Mouse (Mus musculus) ovary, postnatal 36 days (tissue): ENCODE measurements around the gene Anks1.
"Not testable (repeated sequence)": the region's sequence is repeated elsewhere in the genome, so short reads cannot be mapped to it uniquely, and the experiment has no call there.

Experiments
- DNase-seq: peaks from one replicate; pipeline ENCODE4 v3.0.0; 2022; ENCODE audit warnings: low spot score, mixed read lengths

Anks1 gene

DNA sequence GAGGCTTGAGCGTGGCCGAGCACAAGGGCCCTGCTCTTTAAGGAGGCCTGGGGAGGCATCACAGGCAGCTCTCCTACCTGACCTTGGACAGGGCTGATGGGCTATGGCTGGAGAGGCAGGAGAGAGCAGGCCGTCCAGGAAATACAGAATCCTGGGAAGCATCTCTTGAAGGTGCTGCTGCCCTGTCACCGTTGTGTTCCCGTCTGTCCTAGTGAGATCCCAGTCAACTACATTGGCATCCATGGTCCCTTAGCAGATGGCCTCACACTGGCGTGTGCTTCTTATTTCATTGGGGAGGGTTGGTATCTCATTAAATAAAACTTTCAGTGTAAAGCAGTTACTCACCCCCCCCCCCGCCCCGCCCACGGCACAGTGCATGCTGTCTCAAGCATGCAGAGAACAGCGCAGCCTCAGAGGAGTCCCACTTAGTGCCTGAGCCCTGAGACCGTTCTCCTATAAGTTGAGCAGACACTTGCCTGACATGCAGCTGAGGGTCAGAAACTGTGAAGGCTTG lies 57.5 kb downstream of the Anks1 start:
- DNase-seq = no peak

GRCm38 (mm10) chr17:27967529-27967928 lies 58.4 kb downstream of the Anks1 start:
- DNase-seq = no peak

DNA sequence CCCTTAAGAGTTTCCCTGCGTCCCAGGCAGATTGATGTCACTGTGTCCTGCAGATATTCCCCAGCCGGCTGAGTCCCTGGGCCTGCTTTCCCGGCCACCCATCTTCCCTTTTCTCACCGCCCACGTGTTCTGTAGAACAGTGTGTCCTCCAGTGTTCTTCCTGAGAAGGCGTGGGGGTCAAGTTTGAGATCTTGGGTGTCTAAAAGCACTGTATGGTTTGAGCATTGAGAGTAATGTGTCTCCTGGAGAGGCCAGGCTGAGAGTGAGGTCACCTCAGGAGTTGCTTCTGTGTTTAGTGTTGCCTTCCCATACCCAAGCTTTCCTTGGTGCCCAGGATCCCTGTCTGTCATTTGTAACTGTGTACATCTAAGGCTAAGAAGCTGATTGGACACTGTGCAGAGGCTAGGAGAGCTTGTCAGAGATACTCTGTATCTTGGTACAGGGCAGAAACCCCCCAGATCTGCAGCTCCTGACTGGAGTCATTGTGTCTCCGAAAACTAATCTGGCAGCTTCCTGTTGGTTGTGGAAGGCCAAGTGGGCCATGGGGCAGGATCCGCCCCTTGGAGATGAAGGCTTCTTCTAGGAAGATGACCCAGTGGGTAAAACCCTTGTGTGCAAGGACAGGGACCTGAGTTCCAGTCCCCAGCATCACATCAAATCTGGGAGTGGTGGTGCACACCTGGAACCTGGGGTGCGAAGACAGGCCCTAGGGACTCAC lies 59.1 kb downstream of the Anks1 start:
- DNase-seq = no peak

GRCm38 (mm10) chr17:27968903-27969302 lies 59.8 kb downstream of the Anks1 start:
- DNase-seq = no peak

DNA sequence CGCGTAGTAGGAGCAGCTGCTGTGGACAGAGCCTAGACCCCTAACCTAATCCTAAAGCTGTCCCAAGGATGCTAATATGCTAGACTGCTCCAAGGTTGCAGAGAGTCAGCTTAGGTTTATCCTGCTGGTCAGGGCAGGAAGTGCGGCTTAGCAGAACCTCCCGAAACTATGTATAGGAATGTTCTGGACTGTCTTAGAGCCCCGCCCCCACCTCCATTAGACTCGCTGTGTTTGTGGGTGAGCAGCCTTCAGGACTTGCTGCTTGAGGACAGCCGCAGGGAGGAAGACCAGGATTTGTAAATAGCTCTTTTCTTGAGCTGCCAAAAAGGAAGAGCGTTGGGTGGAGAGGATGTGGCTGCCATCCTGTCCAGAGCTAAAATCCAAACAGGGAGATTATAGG lies 60.3 kb downstream of the Anks1 start:
- DNase-seq = no peak

DNA sequence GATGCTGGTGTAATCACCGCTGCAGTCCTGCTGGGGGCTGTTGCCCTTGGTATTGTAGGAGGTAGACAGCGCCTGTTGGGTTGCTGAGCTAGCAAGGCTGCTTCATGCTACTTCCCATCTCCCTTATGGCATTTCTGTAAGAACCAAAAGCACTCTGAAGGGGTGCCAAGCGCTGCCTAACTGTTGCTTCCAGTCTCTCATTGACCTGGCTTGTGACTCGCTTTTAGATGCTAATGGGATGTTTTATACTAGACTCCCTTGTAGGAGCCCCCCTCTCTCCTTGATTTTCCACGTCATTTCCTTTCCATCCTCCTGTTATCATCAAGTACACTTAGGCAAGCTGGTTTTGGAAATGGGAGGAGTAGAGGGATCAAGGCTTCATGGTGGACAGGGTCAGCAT lies 60.8 kb downstream of the Anks1 start:
- no peak for DNase-seq

GRCm38 (mm10) chr17:27970305-27970704 lies 61.2 kb downstream of the Anks1 start:
- no peak for DNase-seq

DNA sequence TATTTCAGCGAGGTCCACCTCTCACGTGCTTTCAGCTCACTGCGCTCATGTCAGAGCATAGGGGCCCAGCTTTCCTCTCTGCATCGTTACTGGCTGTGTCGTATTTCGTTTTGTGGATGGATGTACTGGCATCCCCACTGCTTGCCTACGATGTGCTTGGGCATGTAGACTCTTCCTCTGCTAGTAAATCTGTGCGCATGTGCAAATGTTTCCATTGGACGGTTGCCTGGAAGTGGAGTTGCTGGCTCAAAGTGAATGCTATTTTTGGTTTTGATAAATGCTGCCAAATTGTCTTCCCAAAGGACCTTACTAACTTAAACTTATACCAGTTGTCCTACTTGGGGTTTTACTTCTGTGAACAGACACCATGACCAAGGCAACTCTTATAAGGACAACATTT lies 62.4 kb downstream of the Anks1 start:
- peak; percentile 49 for DNase-seq

DNA sequence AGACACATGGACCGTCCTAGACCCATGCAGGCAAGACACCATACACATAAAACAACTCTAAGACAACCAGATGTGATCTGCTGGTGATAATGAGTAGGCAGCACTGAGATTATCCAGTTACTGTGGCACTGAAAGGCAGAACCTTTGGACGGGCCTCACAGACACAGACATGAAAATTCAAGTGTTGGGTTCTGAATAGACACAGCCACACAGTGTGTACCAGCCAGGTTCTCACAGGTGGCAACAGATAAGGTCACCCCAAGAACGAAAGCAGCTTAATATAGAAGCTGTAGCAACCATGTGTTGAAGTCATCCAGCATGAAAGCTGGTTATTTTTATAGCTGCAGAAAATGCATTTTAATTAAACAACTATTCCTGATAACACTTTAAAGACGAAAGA lies 64.2 kb downstream of the Anks1 start:
- DNase-seq = no peak

DNA sequence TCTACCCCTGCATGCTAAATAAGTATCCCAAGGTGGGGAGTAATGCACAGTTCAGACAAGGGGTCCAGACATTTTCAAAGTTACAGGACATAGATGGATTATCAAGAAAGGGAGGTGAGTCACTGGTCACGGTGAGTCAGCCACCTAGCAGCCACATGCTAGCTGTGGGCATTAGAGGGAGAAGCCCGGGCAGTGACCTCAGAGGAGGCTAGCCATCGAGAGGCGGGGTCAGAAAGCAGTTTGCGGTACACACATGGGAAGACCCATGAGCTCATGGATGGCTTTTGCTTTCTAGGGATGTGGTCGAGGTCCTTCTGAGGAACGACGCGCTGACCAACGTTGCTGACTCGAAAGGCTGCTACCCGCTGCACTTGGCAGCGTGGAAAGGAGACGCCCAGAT lies 67.2 kb downstream of the Anks1 start:
- DNase-seq = no peak

DNA sequence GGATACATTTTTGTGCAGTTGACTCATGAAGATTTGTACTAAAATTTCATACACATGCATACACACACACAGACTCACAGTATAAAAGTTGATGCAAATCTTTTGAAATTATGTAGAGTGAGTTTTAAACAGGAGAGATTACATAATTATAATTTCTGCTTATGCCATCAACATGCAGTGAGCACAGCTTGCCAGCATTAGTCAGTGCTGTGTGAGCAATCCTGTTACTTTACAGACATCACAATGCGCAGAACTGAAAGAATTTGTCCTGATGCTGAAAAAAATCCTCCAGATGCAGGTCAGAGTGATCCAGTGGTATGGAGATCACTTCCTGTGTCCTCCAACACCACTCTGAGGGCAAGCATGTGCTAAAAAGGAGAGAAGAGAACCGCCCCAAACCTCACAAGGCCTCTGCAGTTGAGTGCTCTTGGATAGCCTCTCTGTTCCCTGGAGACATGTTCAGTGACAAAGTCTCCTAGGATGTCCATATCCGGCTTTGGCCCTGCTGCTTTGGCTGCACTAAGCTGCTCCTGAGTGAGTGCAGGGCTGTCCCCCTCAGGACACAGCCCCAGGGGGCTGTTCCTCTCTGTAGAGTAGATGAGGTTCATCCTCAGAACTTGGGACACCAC lies 68.0 kb downstream of the Anks1 start:
- DNase-seq = no peak

DNA sequence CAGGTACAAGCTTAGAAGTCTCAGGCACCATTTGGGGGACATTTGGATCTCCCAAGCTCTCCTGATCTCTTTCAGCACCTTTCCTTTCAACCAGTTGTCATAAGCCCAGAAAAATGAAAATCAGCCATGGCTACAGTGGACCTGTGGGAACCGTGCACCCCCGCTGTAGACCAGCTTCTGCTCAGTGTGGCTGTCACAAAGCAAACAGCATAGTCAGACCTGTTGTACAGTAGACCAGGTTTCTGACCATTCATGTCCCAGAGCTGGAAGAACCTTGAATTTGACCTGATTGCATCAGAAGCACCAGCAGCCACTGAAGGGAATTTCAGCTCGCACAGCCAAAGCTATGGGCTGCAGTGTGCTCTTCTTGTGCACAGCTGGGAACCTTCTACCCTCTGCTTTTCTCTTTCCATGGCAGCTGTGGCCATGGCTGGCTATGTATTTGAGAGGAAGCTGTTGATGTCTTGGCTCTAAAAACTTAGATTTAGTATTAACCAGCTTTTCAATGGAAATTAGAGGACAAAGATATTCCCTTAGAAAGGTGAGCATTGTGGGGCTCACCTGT lies 71.4 kb downstream of the Anks1 start:
- DNase-seq = no peak

DNA sequence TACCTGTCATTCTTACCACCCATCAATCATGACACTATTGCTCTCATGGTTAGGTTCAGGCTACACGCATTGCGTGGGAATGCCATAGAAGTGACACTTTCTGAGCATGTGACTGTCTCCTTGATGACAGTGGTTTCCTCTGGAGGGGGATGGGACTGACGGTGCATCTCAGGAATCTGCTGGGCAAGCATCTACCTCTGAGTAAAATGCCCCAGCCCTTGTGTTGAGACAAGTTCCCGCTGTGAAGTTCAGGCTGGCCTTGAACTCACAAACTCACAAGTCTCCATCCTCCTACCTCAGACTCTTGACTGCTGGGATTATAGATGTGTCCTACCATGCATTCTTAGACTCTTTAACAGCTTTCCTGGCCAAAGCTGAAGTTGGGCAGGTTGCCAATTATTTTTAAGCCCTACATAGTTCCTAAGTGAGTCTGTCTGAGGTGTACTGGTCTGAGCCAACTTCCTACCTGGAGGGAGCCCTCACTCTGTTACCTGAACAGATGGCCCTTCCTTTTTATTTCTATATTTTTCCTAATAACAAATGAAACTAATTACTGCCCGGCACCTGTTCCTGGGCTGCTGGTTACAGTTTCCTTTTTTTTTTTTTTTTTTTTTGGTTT lies 72.5 kb downstream of the Anks1 start:
- no peak for DNase-seq

DNA sequence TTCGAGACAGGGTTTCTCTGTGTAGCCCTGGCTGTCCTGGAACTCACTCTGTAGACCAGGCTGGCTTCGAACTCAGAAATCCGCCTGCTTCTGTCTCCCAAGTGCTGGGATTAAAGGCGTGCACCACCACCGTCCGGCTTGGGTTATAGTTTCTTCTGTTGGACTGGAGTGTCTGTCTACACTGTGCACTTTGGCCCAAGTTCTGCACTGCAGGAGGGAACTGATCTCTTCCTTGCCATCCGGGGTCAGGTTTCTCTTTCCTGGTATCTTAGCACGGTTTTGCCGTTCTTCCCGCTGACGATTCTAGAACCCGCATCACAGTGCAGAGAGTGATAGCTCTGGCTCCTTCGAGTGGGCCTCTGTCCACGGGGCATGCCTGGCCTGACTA lies 73.0 kb downstream of the Anks1 start:
- DNase-seq = not testable (repeated sequence)

DNA sequence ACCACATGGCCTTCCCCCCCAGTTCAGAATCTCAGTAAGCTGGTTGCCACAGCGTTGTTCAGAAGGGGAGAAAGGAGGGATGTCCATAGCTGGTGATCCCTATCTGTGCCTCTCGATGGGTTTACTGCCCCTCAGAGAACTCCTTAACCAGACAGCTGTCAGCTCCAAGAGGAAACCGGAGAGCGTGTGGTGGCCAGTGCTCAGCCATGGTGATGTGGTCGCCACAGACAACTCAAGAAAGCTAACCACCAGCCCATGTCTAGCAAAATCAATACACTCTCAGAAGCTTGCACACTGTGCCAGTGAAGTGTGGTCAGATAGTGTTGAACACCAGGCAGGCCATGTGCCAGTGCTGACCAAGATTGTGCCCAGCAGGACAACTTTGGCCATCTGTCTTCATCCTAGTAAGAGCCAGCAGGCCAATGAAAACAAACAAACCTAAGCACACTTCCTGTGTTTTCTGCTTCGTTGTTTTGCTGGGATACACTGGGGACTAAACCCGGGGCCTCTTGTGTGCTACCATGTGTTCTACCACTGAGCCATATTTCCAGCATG lies 73.7 kb downstream of the Anks1 start:
- DNase-seq = no peak

DNA sequence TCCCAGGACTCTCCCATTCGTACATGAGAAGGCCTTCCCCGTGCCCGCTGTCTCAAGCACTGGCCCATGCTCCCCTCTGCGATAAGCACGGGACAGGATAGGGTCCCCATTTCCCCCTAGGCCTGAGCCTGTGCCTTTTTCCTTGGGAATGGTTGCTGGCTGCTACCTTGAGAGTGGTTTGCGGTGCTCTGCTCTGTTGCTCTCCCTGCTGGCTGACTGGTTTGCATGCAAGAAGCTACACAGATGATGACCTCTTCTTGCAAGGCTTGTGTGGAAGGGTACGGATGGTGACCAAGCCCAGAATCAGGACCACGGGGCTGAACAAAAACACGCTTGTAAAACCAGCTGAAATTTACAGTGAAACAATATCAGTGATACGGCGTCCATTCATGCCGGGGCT lies 75.3 kb downstream of the Anks1 start:
- no peak for DNase-seq

DNA sequence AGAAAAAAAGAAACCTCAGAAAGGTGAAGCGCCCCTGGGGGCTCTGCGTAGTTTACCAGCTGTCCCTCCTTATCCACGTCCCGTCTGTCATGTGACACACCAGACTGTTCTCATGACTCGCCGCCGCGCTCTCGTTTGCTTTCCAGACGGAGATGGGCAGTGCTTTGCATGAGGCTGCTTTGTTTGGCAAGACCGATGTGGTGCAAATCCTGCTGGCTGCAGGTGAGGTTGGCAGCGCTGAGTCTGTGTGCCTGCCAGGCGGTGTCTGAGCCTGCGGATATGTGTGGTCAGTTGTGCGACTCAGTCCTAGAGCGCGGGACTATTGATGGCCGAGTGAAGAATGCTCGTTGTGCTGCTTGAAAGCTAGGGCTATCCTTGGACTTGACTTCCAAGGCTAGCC lies 77.0 kb downstream of the Anks1 start:
- DNase-seq = no peak

GRCm38 (mm10) chr17:27989807-27990542 lies 80.9 kb downstream of the Anks1 start:
- DNase-seq = peak; percentile 82

DNA sequence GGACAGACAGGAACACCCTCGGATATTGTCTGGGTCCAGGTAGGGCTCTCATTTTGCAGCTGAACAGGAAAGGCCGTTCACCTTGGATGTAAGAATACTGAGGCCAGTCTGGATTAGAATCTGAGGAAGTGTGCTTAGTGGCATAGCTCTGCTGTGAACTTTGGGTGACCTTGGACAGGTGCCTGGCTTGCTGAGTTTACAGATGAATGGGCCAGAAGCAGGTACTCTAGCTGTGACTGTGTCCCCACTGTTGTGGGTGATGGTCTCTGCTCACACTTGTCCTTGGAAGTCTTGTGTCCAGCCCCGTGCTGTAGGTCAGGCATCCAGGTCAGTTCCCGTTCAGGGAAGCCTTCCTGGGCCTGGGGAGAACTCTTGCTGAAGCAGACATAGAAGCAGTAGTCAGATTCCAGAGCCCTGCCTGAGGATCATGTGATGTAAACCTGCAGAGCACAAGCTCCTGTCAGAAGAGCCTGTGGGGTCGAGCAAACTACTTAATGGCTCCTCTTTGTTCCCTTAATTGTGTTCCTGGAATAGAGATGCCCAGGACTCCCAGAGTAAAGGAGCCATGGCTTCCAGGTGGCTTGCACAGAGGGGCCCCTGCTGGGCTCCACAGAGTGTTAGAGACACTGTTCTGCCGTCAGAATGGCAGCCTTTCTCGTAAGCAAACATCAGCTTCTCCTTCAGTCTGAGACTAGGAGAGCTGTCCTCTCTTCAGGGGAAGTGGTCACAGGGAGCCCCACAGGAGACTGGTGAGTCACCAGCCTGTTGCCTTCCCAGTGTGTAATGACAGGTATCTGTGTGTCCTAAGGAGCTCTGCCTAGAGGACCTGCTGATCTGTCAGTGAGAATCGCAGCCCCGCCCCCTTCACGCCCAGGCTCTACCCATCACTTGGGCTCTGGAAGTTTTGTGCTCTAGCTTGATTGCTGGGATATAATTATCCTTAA lies 85.2 kb downstream of the Anks1 start:
- no peak for DNase-seq

DNA sequence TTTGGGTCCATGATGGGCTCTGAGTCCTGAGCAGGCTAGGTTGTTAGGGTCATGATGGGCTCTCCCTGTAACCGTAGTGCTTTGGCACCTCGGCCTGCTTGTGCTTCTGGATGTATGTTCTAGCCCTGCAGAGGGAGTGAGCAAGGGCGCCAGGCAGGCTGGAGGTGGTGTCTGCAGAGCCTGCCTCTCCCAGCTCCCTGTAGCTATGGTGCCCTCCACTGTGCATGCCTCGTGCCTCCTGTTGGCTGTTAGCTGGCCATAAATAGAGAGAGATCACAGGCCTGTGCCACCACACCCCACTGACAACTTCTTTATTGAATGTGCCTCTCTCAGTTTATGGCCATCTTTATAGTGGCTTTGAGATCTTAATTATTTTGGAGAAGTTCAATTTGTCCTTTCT lies 87.2 kb downstream of the Anks1 start:
- no peak for DNase-seq

GRCm38 (mm10) chr17:27997212-27997611 lies 88.1 kb downstream of the Anks1 start:
- DNase-seq = no peak
